Mouse (Mus musculus) gastrocnemius, adult 18-20 months (tissue): Measurements from ENCODE around the gene Evi5. TPM values are rescaled to one million over a fixed set of nuclear protein-coding genes. Genes with fewer than 3 reads are reported as not detected.

Experiments
- DNase-seq: peaks from one replicate; pipeline ENCODE4 v3.0.0; 2021; ENCODE audit warnings: low spot score
- total RNA-seq, 2 experiments: library from RNA; stranded (reverse); gene quantifications; 2 replicates each; pipeline ENCODE4 v1.2.3; 2021

Gene Evi5
- total RNA-seq, 2 experiments from 2014 or later = 15.5 to 18.9 TPM

GRCm38 (mm10) chr5:107717871-107718361, 157.0 kb downstream of the Evi5 start:
- no peak for DNase-seq

- no peak for DNase-seq
Measured at GRCm38 (mm10) chr5:107711689-107712088, 163.2 kb downstream of the Evi5 start.

GRCm38 (mm10) chr5:107708124-107708797, 166.6 kb downstream of the Evi5 start:
- no peak for DNase-seq

- DNase-seq = no peak
Measured at GRCm38 (mm10) chr5:107706262-107706661, 168.6 kb downstream of the Evi5 start.

- no peak for DNase-seq
Measured at GRCm38 (mm10) chr5:107705756-107706155, 169.2 kb downstream of the Evi5 start.

GRCm38 (mm10) chr5:107703207-107703763, 171.6 kb downstream of the Evi5 start:
- DNase-seq = no peak

GRCm38 (mm10) chr5:107701658-107702057, 173.2 kb downstream of the Evi5 start:
- DNase-seq = no peak

- DNase-seq = no peak
Measured at GRCm38 (mm10) chr5:107700873-107701272, 174.0 kb downstream of the Evi5 start.

- no peak for DNase-seq
Measured at GRCm38 (mm10) chr5:107698888-107699287, 176.0 kb downstream of the Evi5 start.

- DNase-seq = no peak
Measured at GRCm38 (mm10) chr5:107695019-107695418, 179.9 kb downstream of the Evi5 start.

Other genes starting within 250 kb of the Evi5 start
- gene Gfi1, start 149.1 kb downstream of the Evi5 start, total RNA-seq = not detected
- gene Ube2d2b, start 45.0 kb downstream of the Evi5 start, total RNA-seq = not detected
- 10 to 100 TPM; 35.3 to 39.0 TPM for gene Rpl5, start 25.4 kb upstream of the Evi5 start, total RNA-seq
- 10 to 100 TPM; 20.2 to 29.6 TPM for gene Fam69a, start 112.0 kb upstream of the Evi5 start, total RNA-seq
- 10 to 100 TPM; 11.7 to 13.0 TPM for gene Mtf2, start 190.6 kb upstream of the Evi5 start, total RNA-seq